Mouse (Mus musculus): ENCODE data around the gene Cd69. TPM values are rescaled to one million over a fixed set of nuclear protein-coding genes. Genes with fewer than 3 reads are reported as not detected.

The Cd69 gene
- polyA plus RNA-seq, 1 experiment from 2014 or later: 0.10 TPM

DNA sequence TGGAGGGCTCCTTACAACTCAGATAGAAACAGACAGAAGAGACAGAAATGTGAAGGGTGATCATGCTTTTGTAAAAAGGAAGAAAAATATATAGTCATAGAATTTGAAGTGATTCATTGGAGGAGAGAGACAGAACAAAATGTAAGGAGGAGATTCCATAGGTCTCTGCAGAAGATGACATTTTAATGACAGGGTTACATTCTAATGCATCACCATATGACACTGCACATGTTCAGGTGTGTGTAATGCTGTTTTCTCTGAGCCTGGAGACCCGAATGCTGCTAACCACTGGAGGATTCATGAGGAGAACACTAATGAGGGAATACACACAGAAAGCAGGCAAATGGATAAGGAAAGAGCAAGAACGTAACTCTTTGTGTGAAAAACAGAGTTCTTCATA lies 760 bp downstream of the Cd69 start:
- Histone ChIP-seq H3K27ac (replicated peaks) (no peak overlapping the region), H3K4me3 (no peak overlapping the region), H3K4me1 (no peaks in the 10 kb centered on the region), H3K27me3 (ENCODE audit: low read depth, poor library complexity, severe bottlenecking) (no peaks in the 10 kb centered on the region), H3K36me3 (no peaks in the 10 kb centered on the region), H3K9me3 (replicated peaks) (no peaks in the 10 kb centered on the region)
- DNase-seq (ENCODE audit: low spot score): no peak
- 86% methylated on average over 2 of the region's 2 CpGs for WGBS

- no peaks in the 10 kb centered on the region for H3K36me3 ChIP-seq
- 90% methylated on average over 3 of the region's 3 CpGs for WGBS
- DNase-seq (ENCODE audit: low spot score): no peak
- no peaks in the 10 kb centered on the region for H3K27me3 ChIP-seq (ENCODE audit: low read depth, poor library complexity, severe bottlenecking)
- no peak overlapping the region for H3K4me3 ChIP-seq
- H3K9me3 ChIP-seq (replicated peaks): no peaks in the 10 kb centered on the region
- H3K27ac ChIP-seq (replicated peaks): no peak overlapping the region
- H3K4me1 ChIP-seq: no peaks in the 10 kb centered on the region
These were observed 1.6 kb downstream of the Cd69 start for GRCm38 (mm10) chr6:129273662-129274061.

- Histone ChIP-seq H3K27ac (replicated peaks) (no peak overlapping the region), H3K36me3 (no peaks in the 10 kb centered on the region), H3K4me3 (no peak overlapping the region), H3K27me3 (ENCODE audit: low read depth, poor library complexity, severe bottlenecking) (no peaks in the 10 kb centered on the region), H3K9me3 (replicated peaks) (no peaks in the 10 kb centered on the region), H3K4me1 (no peaks in the 10 kb centered on the region)
- DNase-seq (ENCODE audit: low spot score): no peak
- WGBS: 81% methylated on average over 1 of the region's 1 CpGs
These were observed 8.7 kb downstream of the Cd69 start for GRCm38 (mm10) chr6:129266438-129267022.

DNA sequence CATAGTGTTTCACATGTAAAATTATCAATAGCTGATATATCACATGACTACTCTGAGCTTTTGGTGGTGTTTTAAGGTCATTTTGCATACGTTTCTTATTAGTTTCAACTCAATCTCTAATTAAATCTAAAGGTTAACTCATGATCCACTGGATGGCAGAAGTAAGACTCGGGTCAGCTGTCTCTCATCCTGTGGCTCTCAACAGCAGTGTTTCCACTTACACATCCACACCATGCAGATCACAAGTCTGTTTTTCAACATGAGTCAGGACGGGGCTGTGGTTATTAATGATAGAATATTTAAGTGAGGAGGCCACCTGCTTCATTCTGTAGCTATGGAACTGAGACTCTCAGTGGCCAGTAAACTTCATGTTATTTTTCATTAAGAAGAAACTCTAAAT lies 9.4 kb downstream of the Cd69 start:
- no peak overlapping the region for H3K4me3 ChIP-seq
- H3K36me3 ChIP-seq: no peaks in the 10 kb centered on the region
- no peaks in the 10 kb centered on the region for H3K9me3 ChIP-seq (replicated peaks)
- WGBS: 83% methylated on average over 3 of the region's 3 CpGs
- no peak overlapping the region for H3K27ac ChIP-seq (replicated peaks)
- H3K4me1 ChIP-seq: no peaks in the 10 kb centered on the region
- no peaks in the 10 kb centered on the region for H3K27me3 ChIP-seq (ENCODE audit: low read depth, poor library complexity, severe bottlenecking)
- DNase-seq (ENCODE audit: low spot score): no peak

- Histone ChIP-seq H3K27me3 (ENCODE audit: low read depth, poor library complexity, severe bottlenecking) (no peaks in the 10 kb centered on the region), H3K4me3 (no peak overlapping the region), H3K27ac (replicated peaks) (no peak overlapping the region), H3K36me3 (no peaks in the 10 kb centered on the region), H3K4me1 (no peaks in the 10 kb centered on the region), H3K9me3 (replicated peaks) (no peaks in the 10 kb centered on the region)
- no peak for DNase-seq (ENCODE audit: low spot score)
- 90% methylated on average over 4 of the region's 4 CpGs for WGBS
These were observed 14.3 kb downstream of the Cd69 start for GRCm38 (mm10) chr6:129260940-129261339.

- no peaks in the 10 kb centered on the region for H3K27me3 ChIP-seq (ENCODE audit: low read depth, poor library complexity, severe bottlenecking)
- DNase-seq (ENCODE audit: low spot score): no peak
These were observed 15.2 kb downstream of the Cd69 start for GRCm38 (mm10) chr6:129260034-129260433.

GRCm38 (mm10) chr6:129256018-129256417 lies 19.2 kb downstream of the Cd69 start:
- WGBS: 61% methylated on average over 7 of the region's 7 CpGs
- Histone ChIP-seq H3K4me3 (no peak overlapping the region), H3K9me3 (replicated peaks) (no peaks in the 10 kb centered on the region), H3K27me3 (ENCODE audit: low read depth, poor library complexity, severe bottlenecking) (no peaks in the 10 kb centered on the region), H3K27ac (replicated peaks) (no peak overlapping the region), H3K4me1 (no peaks in the 10 kb centered on the region), H3K36me3 (no peaks in the 10 kb centered on the region)
- peak; percentile 17 for DNase-seq (ENCODE audit: low spot score)

More at GRCm38 (mm10) chr6:129260034-129260433, 15.2 kb downstream of the Cd69 start:
- H3K36me3 ChIP-seq: no peaks in the 10 kb centered on the region
- no peaks in the 10 kb centered on the region for H3K4me1 ChIP-seq
- no peaks in the 10 kb centered on the region for H3K9me3 ChIP-seq (replicated peaks)
- H3K27ac ChIP-seq (replicated peaks): no peak overlapping the region
- no peak overlapping the region for H3K4me3 ChIP-seq

DNA sequence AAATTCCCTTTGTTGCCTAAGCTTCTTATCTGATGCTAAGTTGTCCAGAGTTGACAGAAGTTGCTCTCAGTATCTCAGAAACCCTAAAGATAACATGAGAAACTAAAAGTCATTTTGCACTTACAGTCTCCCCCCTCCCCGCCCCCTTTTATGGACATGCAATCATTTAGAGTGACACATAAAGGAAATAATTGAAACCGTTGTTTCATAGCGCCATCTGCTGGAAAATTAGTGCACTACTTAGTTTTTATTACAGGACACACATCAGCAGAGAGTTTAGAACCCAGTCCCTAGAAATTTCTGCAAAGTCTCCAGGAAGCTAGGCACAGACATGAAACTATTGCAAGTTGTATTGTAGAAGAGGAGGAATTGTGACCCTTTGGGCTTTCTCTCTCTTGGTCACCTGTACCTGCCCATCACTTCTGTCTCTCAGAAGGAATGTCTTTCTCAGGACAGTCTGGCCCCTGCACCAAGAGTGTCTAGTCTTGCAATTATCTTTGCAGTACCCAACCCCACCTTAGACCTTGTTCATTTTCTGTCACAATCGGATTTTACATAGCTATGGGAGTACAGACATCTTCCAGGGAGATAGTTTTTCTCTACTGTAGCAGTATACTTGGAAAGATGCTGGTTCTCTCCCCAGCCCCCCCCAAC lies 20.2 kb downstream of the Cd69 start:
- DNase-seq (ENCODE audit: low spot score): no peak
- Histone ChIP-seq H3K27me3 (ENCODE audit: low read depth, poor library complexity, severe bottlenecking) (no peaks in the 10 kb centered on the region), H3K27ac (replicated peaks) (no peak overlapping the region), H3K4me3 (no peak overlapping the region), H3K4me1 (no peaks in the 10 kb centered on the region), H3K36me3 (no peaks in the 10 kb centered on the region), H3K9me3 (replicated peaks) (no peaks in the 10 kb centered on the region)
- WGBS: 26% methylated on average over 4 of the region's 4 CpGs

DNA sequence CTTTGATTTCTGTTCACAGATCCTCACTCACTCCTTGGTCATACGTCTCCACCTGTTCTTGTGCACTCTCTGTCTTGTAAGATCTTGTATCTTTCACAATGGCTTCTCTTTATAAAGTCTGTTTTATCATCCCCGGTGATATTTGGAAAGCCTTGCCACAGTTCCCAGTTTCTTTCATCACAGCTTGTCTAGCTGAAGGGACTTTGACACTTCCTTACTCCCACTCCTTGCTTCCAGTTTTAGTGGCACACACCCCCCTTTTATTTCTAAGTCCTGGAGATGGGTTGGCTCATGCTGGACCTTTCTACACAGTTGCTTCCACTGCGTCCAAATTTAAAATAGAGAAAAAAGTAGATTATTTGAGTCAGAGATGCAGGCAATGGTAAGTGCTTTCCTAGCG lies 20.9 kb downstream of the Cd69 start:
- Histone ChIP-seq H3K27ac (replicated peaks) (no peak overlapping the region), H3K36me3 (no peaks in the 10 kb centered on the region), H3K9me3 (replicated peaks) (no peaks in the 10 kb centered on the region), H3K4me3 (no peak overlapping the region), H3K4me1 (no peaks in the 10 kb centered on the region), H3K27me3 (ENCODE audit: low read depth, poor library complexity, severe bottlenecking) (no peaks in the 10 kb centered on the region)
- no peak for DNase-seq (ENCODE audit: low spot score)
- 81% methylated on average over 4 of the region's 4 CpGs for WGBS

- Histone ChIP-seq H3K27me3 (ENCODE audit: low read depth, poor library complexity, severe bottlenecking) (no peaks in the 10 kb centered on the region), H3K4me1 (no peaks in the 10 kb centered on the region), H3K9me3 (replicated peaks) (no peaks in the 10 kb centered on the region), H3K4me3 (no peak overlapping the region), H3K36me3 (no peaks in the 10 kb centered on the region), H3K27ac (replicated peaks) (no peak overlapping the region)
- no peak for DNase-seq (ENCODE audit: low spot score)
These were observed 27.0 kb downstream of the Cd69 start for GRCm38 (mm10) chr6:129248243-129248642.

DNA sequence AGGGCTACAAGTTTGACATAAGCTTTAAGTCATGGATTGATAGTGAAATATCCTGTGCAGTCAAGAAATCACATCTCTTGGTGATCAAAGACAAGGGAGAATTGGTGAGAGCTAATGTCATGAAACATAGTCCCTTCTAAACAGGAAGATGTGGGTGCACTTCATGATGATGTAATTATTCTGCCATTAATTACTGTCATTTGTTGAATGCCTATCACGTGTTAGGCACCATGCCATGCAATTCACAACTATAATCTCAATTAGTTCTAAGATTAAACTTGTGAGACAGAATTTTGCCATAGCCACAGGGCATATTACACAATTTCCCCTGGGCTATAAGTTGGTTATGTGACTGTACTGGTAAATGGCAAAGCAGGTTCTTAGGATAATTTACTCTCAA lies 28.2 kb downstream of the Cd69 start:
- no peaks in the 10 kb centered on the region for H3K27me3 ChIP-seq (ENCODE audit: low read depth, poor library complexity, severe bottlenecking)
- H3K36me3 ChIP-seq: no peaks in the 10 kb centered on the region
- no peak overlapping the region for H3K4me3 ChIP-seq
- DNase-seq (ENCODE audit: low spot score): no peak
- H3K4me1 ChIP-seq: no peaks in the 10 kb centered on the region
- 91% methylated on average over 1 of the region's 1 CpGs for WGBS
- no peaks in the 10 kb centered on the region for H3K9me3 ChIP-seq (replicated peaks)
- no peak overlapping the region for H3K27ac ChIP-seq (replicated peaks)

DNA sequence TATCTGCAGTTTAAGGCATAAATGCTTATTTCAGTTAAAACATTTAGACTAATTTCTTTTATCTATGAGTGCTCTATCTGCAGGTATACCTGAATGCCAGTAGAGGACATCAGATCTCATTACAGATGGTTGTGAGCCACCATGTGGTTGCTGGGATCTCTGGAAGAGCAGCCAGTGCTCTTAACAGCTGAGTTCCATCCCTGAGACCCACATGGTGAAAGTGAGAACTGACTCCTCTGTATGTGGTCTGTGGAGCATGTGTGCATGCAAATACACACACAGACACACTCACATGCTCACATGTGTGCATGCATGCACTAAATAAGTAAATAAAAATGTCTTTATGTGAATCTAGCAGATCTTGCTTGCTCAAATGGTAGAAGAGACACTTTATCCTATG lies 29.4 kb downstream of the Cd69 start:
- H3K4me1 ChIP-seq: no peaks in the 10 kb centered on the region
- DNase-seq (ENCODE audit: low spot score): no peak
- no peak overlapping the region for H3K4me3 ChIP-seq

GRCm38 (mm10) chr6:129241907-129242306 lies 33.3 kb downstream of the Cd69 start:
- Histone ChIP-seq H3K4me3 (no peak overlapping the region), H3K27ac (replicated peaks) (no peak overlapping the region), H3K9me3 (replicated peaks) (no peaks in the 10 kb centered on the region), H3K27me3 (ENCODE audit: low read depth, poor library complexity, severe bottlenecking) (no peaks in the 10 kb centered on the region), H3K4me1 (peaks cover 6% of the 10 kb centered on the region), H3K36me3 (no peaks in the 10 kb centered on the region)
- 75% methylated on average over 6 of the region's 6 CpGs for WGBS
- no peak for DNase-seq (ENCODE audit: low spot score)

More for the DNA sequence above, 29.4 kb downstream of the Cd69 start:
- Histone ChIP-seq H3K27me3 (ENCODE audit: low read depth, poor library complexity, severe bottlenecking) (no peaks in the 10 kb centered on the region), H3K36me3 (no peaks in the 10 kb centered on the region), H3K27ac (replicated peaks) (no peak overlapping the region), H3K9me3 (replicated peaks) (no peaks in the 10 kb centered on the region)

GRCm38 (mm10) chr6:129241471-129241870 lies 33.8 kb downstream of the Cd69 start:
- WGBS: 75% methylated on average over 5 of the region's 5 CpGs
- H3K9me3 ChIP-seq (replicated peaks): no peaks in the 10 kb centered on the region
- DNase-seq (ENCODE audit: low spot score): no peak
- H3K4me1 ChIP-seq: peaks cover 6% of the 10 kb centered on the region
- no peaks in the 10 kb centered on the region for H3K27me3 ChIP-seq (ENCODE audit: low read depth, poor library complexity, severe bottlenecking)
- H3K36me3 ChIP-seq: no peaks in the 10 kb centered on the region
- H3K27ac ChIP-seq (replicated peaks): no peak overlapping the region
- no peak overlapping the region for H3K4me3 ChIP-seq
